Mouse (Mus musculus) myocyte (in vitro differentiated cells): ENCODE results near the gene Tnk1. TPM values are rescaled to one million over a fixed set of nuclear protein-coding genes. Genes with fewer than 3 reads are reported as not detected.

Source experiments
- H3K27me3 ChIP-seq: one replicate; pipeline ENCODE4 v1.6.1; 2011; ENCODE audit not compliant: control insufficient read depth, insufficient read depth, insufficient read length
- H3K36me3 ChIP-seq: one replicate; pipeline ENCODE4 v1.6.1; 2011; ENCODE audit not compliant: control insufficient read depth, insufficient read depth
- H3K4me2 ChIP-seq: one replicate; pipeline ENCODE4 v1.6.1; 2011; ENCODE audit warnings: low read depth, control low read depth
- H3K4me3 ChIP-seq: one replicate; pipeline ENCODE4 v1.5.1; 2011; ENCODE audit warnings: mild to moderate bottlenecking, control low read depth, moderate library complexity
- H3K79me2 ChIP-seq: one replicate; pipeline ENCODE4 v1.6.1; 2011; ENCODE audit not compliant: control insufficient read depth, insufficient read depth
- H3ac ChIP-seq: one replicate; pipeline ENCODE4 v1.6.1; 2011; ENCODE audit not compliant: control insufficient read depth, insufficient read length
- CEBPB ChIP-seq: IDR thresholded peaks from 2 replicates; pipeline ENCODE4 v1.6.1; 2011; ENCODE audit warnings: mild to moderate bottlenecking, moderate library complexity; ENCODE audit not compliant: poor library complexity, insufficient read depth, severe bottlenecking
- E2F4 ChIP-seq: IDR thresholded peaks from one replicate; pipeline ENCODE4 v1.6.1; 2011; ENCODE audit warnings: mild to moderate bottlenecking, control low read depth, moderate library complexity; ENCODE audit not compliant: insufficient read depth
- MAX ChIP-seq: IDR thresholded peaks from one replicate; pipeline ENCODE4 v1.6.1; 2011; ENCODE audit warnings: low read depth, mild to moderate bottlenecking, control low read depth
- MYOD1 ChIP-seq, 3 experiments: IDR thresholded peaks; one replicate each; pipeline ENCODE4 v1.6.1; 2011; ENCODE audit warnings: control low read depth in 2 of 3, low read depth in 2 of 3, mild to moderate bottlenecking in 2 of 3, moderate library complexity in 1 of 3; ENCODE audit not compliant: insufficient read length in 2 of 3, control insufficient read depth in 1 of 3
- MYOG ChIP-seq, 3 experiments: IDR thresholded peaks; one replicate each; pipeline ENCODE4 v1.6.1; 2011; ENCODE audit warnings: control low read depth in 2 of 3, low read depth in 2 of 3, mild to moderate bottlenecking in 2 of 3; ENCODE audit not compliant: insufficient read length in 2 of 3, control insufficient read depth in 1 of 3, insufficient read depth in 1 of 3
- POLR2A ChIP-seq: IDR thresholded peaks from one replicate; pipeline ENCODE4 v1.6.1; 2011; ENCODE audit warnings: low read depth, mild to moderate bottlenecking, control low read depth, moderate library complexity; ENCODE audit not compliant: insufficient read length
- POLR2AphosphoS2 ChIP-seq: IDR thresholded peaks from one replicate; pipeline ENCODE4 v1.6.1; 2011; ENCODE audit warnings: low read depth, control low read depth; ENCODE audit not compliant: insufficient read length
- REST ChIP-seq: IDR thresholded peaks from one replicate; pipeline ENCODE4 v1.6.1; 2011; ENCODE audit warnings: mild to moderate bottlenecking, control low read depth, moderate library complexity; ENCODE audit not compliant: insufficient read depth, insufficient read length
- SRF ChIP-seq: IDR thresholded peaks from one replicate; pipeline ENCODE4 v1.6.1; 2011; ENCODE audit warnings: low read depth; ENCODE audit not compliant: control insufficient read depth, insufficient read length
- TCF12 ChIP-seq: IDR thresholded peaks from one replicate; pipeline ENCODE4 v1.6.1; 2011; ENCODE audit warnings: mild to moderate bottlenecking, control low read depth; ENCODE audit not compliant: poor library complexity, insufficient read depth, severe bottlenecking
- TCF3 ChIP-seq: IDR thresholded peaks from one replicate; pipeline ENCODE4 v1.6.1; 2011; ENCODE audit warnings: low read depth, control low read depth; ENCODE audit not compliant: insufficient read length
- USF1 ChIP-seq: IDR thresholded peaks from one replicate; pipeline ENCODE4 v1.6.1; 2011; ENCODE audit warnings: low read depth, mild to moderate bottlenecking, control low read depth, moderate library complexity
- polyA plus RNA-seq: library from polyadenylated mRNA; unstranded; fragments of >200 nt; fragmentation: generic; extraction: Trizol; gene quantifications from one replicate; pipeline ENCODE4 v1.2.1, GENCODE M21; 2012; ENCODE audit warnings: missing spikeins

Tnk1 gene
- polyA plus RNA-seq, 1 experiment = not detected

GRCm38 (mm10) chr11:69855347-69855746 lies 3.2 kb downstream of the Tnk1 start:
- Histone ChIP-seq H3ac (no peak overlapping the region), H3K79me2 (no peaks in the 10 kb centered on the region)

GRCm38 (mm10) chr11:69854680-69855079 lies 3.9 kb downstream of the Tnk1 start:
- Histone ChIP-seq H3K36me3 (no peaks in the 10 kb centered on the region), H3ac (no peak overlapping the region), H3K79me2 (no peaks in the 10 kb centered on the region), H3K27me3 (peaks cover 10% of the 10 kb centered on the region), H3K4me2 (no peak overlapping the region), H3K4me3 (no peak overlapping the region)
- TF ChIP-seq MYOG (IDR thresholded peaks at IDR 0.05; ENCODE audit: control insufficient read depth in 1 of 3, insufficient read depth in 1 of 3, insufficient read length in 2 of 3, low read depth in 2 of 3) (no peak), TCF12 (no peak), TCF3 (no peak), SRF (no peak), POLR2AphosphoS2 (no peak), MYOD1 (IDR thresholded peaks at IDR 0.05; ENCODE audit: control insufficient read depth in 1 of 3, insufficient read length in 2 of 3, low read depth in 2 of 3) (no peak), REST (no peak), CEBPB (no peak), E2F4 (no peak), USF1 (no peak), POLR2A (no peak), MAX (no peak)

More at GRCm38 (mm10) chr11:69855347-69855746, 3.2 kb downstream of the Tnk1 start:
- H3K4me3 ChIP-seq = no peak overlapping the region
- H3K4me2 ChIP-seq = no peak overlapping the region
- TF ChIP-seq TCF3 (no peak), MAX (no peak), SRF (no peak), TCF12 (no peak), MYOG (IDR thresholded peaks at IDR 0.05; ENCODE audit: control insufficient read depth in 1 of 3, insufficient read depth in 1 of 3, insufficient read length in 2 of 3, low read depth in 2 of 3) (no peak), CEBPB (no peak), REST (no peak), E2F4 (no peak), POLR2A (no peak), POLR2AphosphoS2 (no peak)
- H3K27me3 ChIP-seq = peaks cover 10% of the 10 kb centered on the region
- no peaks in the 10 kb centered on the region for H3K36me3 ChIP-seq

- Histone ChIP-seq H3K79me2 (no peaks in the 10 kb centered on the region), H3K36me3 (peaks cover 3% of the 10 kb centered on the region), H3ac (no peak overlapping the region), H3K27me3 (peaks cover 10% of the 10 kb centered on the region), H3K4me2 (no peak overlapping the region), H3K4me3 (no peak overlapping the region)
- no peak for TF ChIP-seq MAX
- TF ChIP-seq TCF3 = no peak
- TF ChIP-seq POLR2AphosphoS2 = peak; percentile 63
- no peak for TF ChIP-seq E2F4
- TF ChIP-seq USF1 = peak; percentile 80
Measured at GRCm38 (mm10) chr11:69853994-69854393, 4.5 kb downstream of the Tnk1 start.

GRCm38 (mm10) chr11:69850754-69851153 lies 7.8 kb downstream of the Tnk1 start:
- peaks cover 12% of the 10 kb centered on the region for H3K36me3 ChIP-seq
- H3ac ChIP-seq = no peak overlapping the region
- H3K4me2 ChIP-seq = no peak overlapping the region
- H3K79me2 ChIP-seq = peaks cover 9% of the 10 kb centered on the region
- peaks cover 3% of the 10 kb centered on the region for H3K27me3 ChIP-seq
- no peak for TF ChIP-seq MYOG (IDR thresholded peaks at IDR 0.05; ENCODE audit: control insufficient read depth in 1 of 3, insufficient read depth in 1 of 3, insufficient read length in 2 of 3, low read depth in 2 of 3)
- no peak for TF ChIP-seq POLR2A
- no peak for TF ChIP-seq MAX
- TF ChIP-seq TCF3 = no peak
- TF ChIP-seq E2F4 = no peak
- no peak for TF ChIP-seq POLR2AphosphoS2
- no peak for TF ChIP-seq USF1
- no peak for TF ChIP-seq CEBPB
- H3K4me3 ChIP-seq = no peak overlapping the region

GRCm38 (mm10) chr11:69849884-69850283 lies 8.6 kb downstream of the Tnk1 start:
- TF ChIP-seq SRF = no peak
- TF ChIP-seq CEBPB = no peak
- TF ChIP-seq MYOD1 (IDR thresholded peaks at IDR 0.05; ENCODE audit: control insufficient read depth in 1 of 3, insufficient read length in 2 of 3, low read depth in 2 of 3) = no peak
- no peak for TF ChIP-seq POLR2A
- TF ChIP-seq E2F4 = no peak
- TF ChIP-seq TCF3 = no peak
- no peak for TF ChIP-seq TCF12
- no peak for TF ChIP-seq USF1
- no peak for TF ChIP-seq MYOG (IDR thresholded peaks at IDR 0.05; ENCODE audit: control insufficient read depth in 1 of 3, insufficient read depth in 1 of 3, insufficient read length in 2 of 3, low read depth in 2 of 3)
- TF ChIP-seq POLR2AphosphoS2 = no peak
- H3K79me2 ChIP-seq = peaks cover 9% of the 10 kb centered on the region
- H3ac ChIP-seq = no peak overlapping the region
- H3K36me3 ChIP-seq = peaks cover 12% of the 10 kb centered on the region
- H3K27me3 ChIP-seq = no peaks in the 10 kb centered on the region
- H3K4me3 ChIP-seq = no peak overlapping the region
- no peak overlapping the region for H3K4me2 ChIP-seq
